Mouse (Mus musculus) ES-Bruce4 (cell line): ENCODE data around the gene Mrpl14. TPM values are rescaled to one million over a fixed set of nuclear protein-coding genes. Genes with fewer than 3 reads are reported as not detected.
A peak's percentile ranks its signal among the peaks of the same experiment; 100 is the strongest.

Experiments used
- H3K27ac ChIP-seq: 2 replicates; pipeline ENCODE4 v1.5.1; 2012; ENCODE audit warnings: low read length, inconsistent platforms; ENCODE audit not compliant: insufficient read depth
- H3K27me3 ChIP-seq: 2 replicates; pipeline ENCODE4 v1.6.1; 2012; ENCODE audit warnings: mild to moderate bottlenecking, low read length, inconsistent platforms; ENCODE audit not compliant: control insufficient read depth, poor library complexity, insufficient read depth, severe bottlenecking
- H3K36me3 ChIP-seq: 2 replicates; pipeline ENCODE4 v1.6.1; 2012; ENCODE audit warnings: inconsistent platforms, mild to moderate bottlenecking, low read length, moderate library complexity; ENCODE audit not compliant: control insufficient read depth, poor library complexity, insufficient read depth, severe bottlenecking
- H3K4me1 ChIP-seq: one replicate; pipeline ENCODE4 v1.8.1; 2011; ENCODE audit warnings: low read length; ENCODE audit not compliant: control insufficient read depth, insufficient read depth
- H3K4me3 ChIP-seq: 2 replicates; pipeline ENCODE4 v1.5.1; 2011; ENCODE audit warnings: low read depth, mild to moderate bottlenecking, low read length
- H3K9ac ChIP-seq: 2 replicates; pipeline ENCODE4 v1.6.1; 2012; ENCODE audit warnings: low read depth, mild to moderate bottlenecking, inconsistent platforms; ENCODE audit not compliant: poor library complexity, severe bottlenecking
- H3K9me3 ChIP-seq: replicated peaks from 2 replicates; pipeline ENCODE4 v1.6.1; 2012; ENCODE audit warnings: mild to moderate bottlenecking, low read length, inconsistent platforms; ENCODE audit not compliant: control insufficient read depth, poor library complexity, insufficient read depth, severe bottlenecking
- CTCF ChIP-seq: IDR thresholded peaks from one replicate; pipeline ENCODE4 v1.8.1; 2011; ENCODE audit warnings: low read depth, low read length
- EP300 ChIP-seq: IDR thresholded peaks from 2 replicates; pipeline ENCODE4 v1.6.1; 2011; ENCODE audit warnings: low read depth, low read length; ENCODE audit not compliant: insufficient read depth
- POLR2A ChIP-seq: IDR thresholded peaks from one replicate; pipeline ENCODE4 v1.8.1; 2011; ENCODE audit warnings: low read length; ENCODE audit not compliant: insufficient read depth
- polyA plus RNA-seq: library from polyadenylated mRNA; stranded (reverse); fragments of >200 nt; gene quantifications from 2 replicates; pipeline ENCODE4 v1.2.4, GENCODE M21; 2011; ENCODE audit warnings: low read depth; ENCODE audit not compliant: missing spikeins, insufficient read depth, insufficient read length

Gene Mrpl14
- polyA plus RNA-seq, 1 experiment, result 31.8 TPM

DNA sequence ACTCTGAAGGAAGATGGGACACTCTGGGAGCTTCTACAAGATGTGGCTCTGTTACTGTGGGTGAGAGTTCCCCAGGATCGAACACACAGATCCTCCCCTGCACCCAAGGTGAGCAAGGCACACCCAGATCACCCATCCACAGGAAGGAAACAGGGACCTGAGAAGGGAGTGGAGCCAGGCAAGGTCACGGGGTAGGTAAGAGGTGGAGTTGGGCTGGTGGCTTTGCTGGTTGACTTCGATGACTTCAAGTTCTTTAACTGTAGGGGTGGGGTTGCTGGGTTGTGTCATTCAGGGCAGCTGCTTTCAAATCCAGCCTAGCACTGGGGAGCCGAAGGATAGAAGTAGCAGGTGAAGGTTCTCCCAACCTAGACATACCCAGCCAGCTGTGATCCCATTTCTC lies 3.3 kb upstream of the Mrpl14 start:
- no peaks in the 10 kb centered on the region for H3K36me3 ChIP-seq
- no peak overlapping the region for H3K27ac ChIP-seq
- peaks cover 2% of the 10 kb centered on the region for H3K4me1 ChIP-seq
- no peaks in the 10 kb centered on the region for H3K27me3 ChIP-seq
- H3K9me3 ChIP-seq, result no peaks in the 10 kb centered on the region
- H3K9ac ChIP-seq, result no peak overlapping the region
- no peak overlapping the region for H3K4me3 ChIP-seq
- TF ChIP-seq EP300, result no peak
- TF ChIP-seq POLR2A, result no peak
- no peak for TF ChIP-seq CTCF

- peak overlapping the region; percentile 88 for H3K9ac ChIP-seq
- H3K27ac ChIP-seq, result no peak overlapping the region
- no peaks in the 10 kb centered on the region for H3K36me3 ChIP-seq
- TF ChIP-seq CTCF (no peak), EP300 (no peak), POLR2A (no peak)
- H3K4me3 ChIP-seq, result peak overlapping the region; percentile 82
- H3K27me3 ChIP-seq, result no peaks in the 10 kb centered on the region
- H3K4me1 ChIP-seq, result peaks cover 2% of the 10 kb centered on the region
- H3K9me3 ChIP-seq, result no peaks in the 10 kb centered on the region
These were observed 1.4 kb upstream of the Mrpl14 start for GRCm38 (mm10) chr17:45684667-45685131.

GRCm38 (mm10) chr17:45685171-45686092 lies 690 bp upstream of the Mrpl14 start:
- TF ChIP-seq POLR2A (no peak), CTCF (no peak), EP300 (no peak)
- H3K9ac ChIP-seq, result peak overlapping the region; percentile 88
- no peaks in the 10 kb centered on the region for H3K36me3 ChIP-seq
- H3K4me3 ChIP-seq, result peak overlapping the region; percentile 82
- peak overlapping the region; percentile 13 for H3K27ac ChIP-seq
- H3K9me3 ChIP-seq, result no peaks in the 10 kb centered on the region
- H3K27me3 ChIP-seq, result no peaks in the 10 kb centered on the region
- H3K4me1 ChIP-seq, result peaks cover 2% of the 10 kb centered on the region

DNA sequence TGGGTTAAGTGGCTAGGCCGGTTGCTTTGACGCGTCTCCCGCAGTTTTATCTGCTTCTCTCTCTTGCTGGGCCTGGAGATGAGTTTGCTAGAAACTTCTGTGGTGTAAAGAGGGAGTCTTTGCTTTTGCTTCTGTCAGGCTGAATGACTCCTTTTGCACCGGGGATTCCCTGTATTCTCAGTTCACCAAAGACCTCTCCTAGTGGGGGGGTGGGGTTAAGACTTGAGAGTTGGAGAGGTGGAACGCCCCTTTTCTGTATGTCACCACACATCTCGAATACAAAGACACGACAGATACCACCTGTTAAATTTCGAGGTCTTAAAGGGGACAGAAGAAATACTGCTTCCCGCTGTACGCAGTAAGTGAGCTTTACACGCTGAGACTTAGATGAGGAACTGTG lies 594 bp downstream of the Mrpl14 start, which contains the start of gene Tmem63b:
Gene Tmem63b (minus strand): TSS at position 190 of the 400 bp plus-strand sequence.
- Histone ChIP-seq H3K36me3 (no peaks in the 10 kb centered on the region), H3K9me3 (no peaks in the 10 kb centered on the region), H3K9ac (peak within 1 kb of the TSS; percentile 88), H3K27ac (peak within 1 kb of the TSS; percentile 13; the same call in 1 of the 2 replicates), H3K27me3 (no peaks in the 10 kb centered on the region), H3K4me3 (peak within 1 kb of the TSS; percentile 82), H3K4me1 (peaks cover 2% of the 10 kb centered on the region)
- TF ChIP-seq EP300 (no peak), POLR2A (no peak), CTCF (no peak)

GRCm38 (mm10) chr17:45689120-45689519 lies 3.0 kb downstream of the Mrpl14 start:
- Histone ChIP-seq H3K4me3 (no peak overlapping the region), H3K9ac (no peak overlapping the region), H3K36me3 (no peaks in the 10 kb centered on the region), H3K27ac (no peak overlapping the region), H3K9me3 (no peaks in the 10 kb centered on the region), H3K27me3 (no peaks in the 10 kb centered on the region), H3K4me1 (no peaks in the 10 kb centered on the region)
- TF ChIP-seq EP300, result no peak
- no peak for TF ChIP-seq POLR2A
- no peak for TF ChIP-seq CTCF

DNA sequence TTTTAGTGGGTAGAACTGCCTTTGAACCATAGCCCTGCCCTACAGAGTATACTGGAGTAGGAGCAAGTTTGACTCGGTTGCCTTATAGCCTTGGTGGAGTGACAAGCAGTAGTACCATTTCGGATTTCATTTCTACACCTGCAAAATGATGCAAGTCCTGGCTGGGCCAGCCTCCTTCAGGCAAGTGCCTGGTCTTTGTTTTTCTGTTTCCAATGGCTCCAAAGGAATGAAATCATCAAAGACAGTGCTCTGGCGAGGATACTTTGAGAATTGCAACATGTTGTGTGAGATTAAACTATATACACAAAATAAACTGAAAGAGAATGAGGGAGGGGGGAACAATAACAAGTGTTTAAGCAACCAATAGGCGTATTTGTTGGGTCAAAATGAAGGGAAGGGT lies 3.9 kb downstream of the Mrpl14 start:
- Histone ChIP-seq H3K4me3 (no peak overlapping the region), H3K9me3 (no peaks in the 10 kb centered on the region), H3K4me1 (peaks cover 4% of the 10 kb centered on the region), H3K27ac (no peak overlapping the region), H3K36me3 (no peaks in the 10 kb centered on the region), H3K9ac (no peak overlapping the region), H3K27me3 (no peaks in the 10 kb centered on the region)
- no peak for TF ChIP-seq CTCF
- no peak for TF ChIP-seq POLR2A
- TF ChIP-seq EP300, result no peak
